Mouse (Mus musculus): Measurements from ENCODE around the gene Rbm48.

DNA sequence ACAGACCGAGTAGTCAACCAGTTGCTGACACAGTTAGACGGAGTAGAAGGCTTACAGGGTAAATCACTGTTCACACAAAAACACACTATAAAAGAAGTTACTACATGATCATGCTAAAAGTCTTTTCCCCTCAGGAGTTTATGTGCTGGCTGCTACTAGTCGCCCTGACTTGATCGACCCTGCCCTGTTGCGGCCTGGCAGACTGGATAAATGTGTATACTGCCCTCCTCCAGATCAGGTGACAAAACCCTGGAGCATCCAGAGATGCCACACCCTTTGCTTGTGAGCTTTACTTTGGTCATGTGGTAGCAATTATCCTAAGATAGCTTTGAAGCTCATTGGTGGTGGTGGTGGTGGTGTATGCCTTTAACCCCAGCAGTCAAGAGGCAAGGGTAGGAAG lies 33.7 kb upstream of the Rbm48 start:
- TF ChIP-seq CTCF (conservative IDR thresholded peaks at IDR 0.05; ENCODE audit: low read length) (no peak), NANOG (IDR thresholded peaks at IDR 0.05; ENCODE audit: borderline replicate concordance, low read length) (no peak)
